Mouse (Mus musculus) neural tube, embryonic 11.5 days (tissue): ENCODE data around the gene Taok3. TPM values are rescaled to one million over a fixed set of nuclear protein-coding genes. Genes with fewer than 3 reads are reported as not detected.

Source experiments
- ATAC-seq: fragments of 200-750 bp; cut with Nextera tagmentation; 2 replicates; pipeline ENCODE4 v1.8.0; 2017; ENCODE audit warnings: moderate number of reproducible peaks, mild to moderate bottlenecking, moderate TSS enrichment, moderate library complexity; ENCODE audit not compliant: insufficient read depth, low FRiP score, low TSS enrichment
- DNase-seq: peaks from one replicate; pipeline ENCODE4 v3.0.0-alpha.2; 2015; ENCODE audit warnings: low spot score
- H3K27ac ChIP-seq: fragments of 300-500 bp; sonication (generic); 2 replicates; pipeline ENCODE4 v1.5.1; 2014; ENCODE audit warnings: low read depth, mild to moderate bottlenecking, low read length
- H3K27me3 ChIP-seq: fragments of 300-500 bp; sonication (generic); 2 replicates; pipeline ENCODE4 v1.6.1; 2014; ENCODE audit warnings: mild to moderate bottlenecking, low read length, mixed read lengths; ENCODE audit not compliant: control insufficient read depth, insufficient read depth
- H3K36me3 ChIP-seq: fragments of 300-500 bp; sonication (generic); 2 replicates; pipeline ENCODE4 v1.6.1; 2014; ENCODE audit warnings: mild to moderate bottlenecking, low read length, moderate library complexity, mixed read lengths; ENCODE audit not compliant: control insufficient read depth, insufficient read depth
- H3K4me1 ChIP-seq: fragments of 300-500 bp; sonication (generic); 2 replicates; pipeline ENCODE4 v1.6.1; 2014; ENCODE audit warnings: low read length, mixed read lengths; ENCODE audit not compliant: control insufficient read depth, insufficient read depth
- H3K4me2 ChIP-seq: fragments of 300-500 bp; sonication (generic); 2 replicates; pipeline ENCODE4 v1.6.1; 2014; ENCODE audit warnings: low read depth, mild to moderate bottlenecking, moderate library complexity
- H3K4me3 ChIP-seq: fragments of 300-500 bp; sonication (generic); 2 replicates; pipeline ENCODE4 v1.5.1; 2014; ENCODE audit warnings: low read depth, low read length
- H3K9ac ChIP-seq: fragments of 300-500 bp; sonication (generic); 2 replicates; pipeline ENCODE4 v1.6.1; 2014; ENCODE audit warnings: mild to moderate bottlenecking, low read length
- H3K9me3 ChIP-seq: fragments of 300-500 bp; sonication (generic); 2 replicates; pipeline ENCODE4 v1.6.1; 2016; ENCODE audit warnings: low read length; ENCODE audit not compliant: control insufficient read depth
- WGBS: fragments of 180-500 bp; shearing (Covaris S2); extraction: QIAGEN DNeasy Blood & Tissue Kit; methylation state at CpG from one replicate; pipeline ENCODE4 v1.1.7; 2014; 5-methylcytosine and 5-hydroxymethylcytosine counted together
- polyA plus RNA-seq: library from polyadenylated mRNA; unstranded; fragments of >200 nt; fragmentation: Nextera tagmentation; extraction: Ambion mirVana; gene quantifications from 2 replicates; pipeline ENCODE4 v1.2.1, GENCODE M21; 2014

Taok3 gene
- polyA plus RNA-seq, 1 experiment from 2014 or later = 20.3 TPM

GRCm38 (mm10) chr5:117114581-117115192, 5.2 kb upstream of the Taok3 start:
- no peaks in the 10 kb centered on the region for H3K9me3 ChIP-seq
- DNase-seq = peak; percentile 15

DNA sequence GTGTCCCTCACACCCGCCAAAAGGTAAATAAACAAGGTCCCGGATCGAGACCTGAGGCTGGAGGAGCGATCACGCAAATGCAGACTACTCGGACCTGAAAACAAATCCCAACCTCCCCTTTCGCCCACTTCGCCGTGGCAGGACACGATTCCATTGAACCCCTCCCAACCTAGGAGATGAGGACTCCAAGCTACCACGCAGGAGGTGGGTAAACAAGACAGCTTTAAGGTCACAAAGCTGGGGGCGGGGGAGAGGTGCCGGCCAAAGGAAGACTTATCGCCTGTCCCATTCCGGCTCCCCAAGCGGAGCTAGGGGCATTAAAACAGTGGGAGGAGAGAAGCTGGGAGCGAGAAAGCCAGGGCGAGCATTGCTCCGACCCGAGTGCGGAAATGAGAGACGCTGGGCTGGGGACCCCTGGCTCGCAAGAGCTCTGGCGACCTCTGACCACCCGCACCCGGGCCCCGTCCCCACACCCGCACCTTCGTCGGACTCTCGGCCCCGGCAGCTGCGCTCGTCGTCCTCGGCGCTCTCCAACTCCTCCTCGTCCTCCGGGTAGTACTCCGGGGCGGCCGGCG, 4.6 kb upstream of the Taok3 start:
- no peaks in the 10 kb centered on the region for H3K27me3 ChIP-seq
- H3K36me3 ChIP-seq = peaks cover 10% of the 10 kb centered on the region
- H3K4me2 ChIP-seq = peak overlapping the region; percentile 80
- peak overlapping the region; percentile 85 for H3K4me3 ChIP-seq
- 0 out of 2 replicates have a peak overlapping the region, but pooled peaks have one; percentile 68 for H3K27ac ChIP-seq
- WGBS = under 1% methylated on average over 39 of the region's 43 CpGs
- peak; percentile 29 for ATAC-seq
- H3K9me3 ChIP-seq = no peaks in the 10 kb centered on the region
- DNase-seq = peak; percentile 51
- H3K4me1 ChIP-seq = no peaks in the 10 kb centered on the region
- peak overlapping the region; percentile 83 for H3K9ac ChIP-seq

More at GRCm38 (mm10) chr5:117114581-117115192, 5.2 kb upstream of the Taok3 start:
- H3K36me3 ChIP-seq = peaks cover 10% of the 10 kb centered on the region
- peak overlapping the region; percentile 85 for H3K4me3 ChIP-seq
- 5% methylated on average over 16 of the region's 16 CpGs for WGBS
- no peak overlapping the region for H3K27ac ChIP-seq
- ATAC-seq = no peak
- H3K27me3 ChIP-seq = no peaks in the 10 kb centered on the region
- H3K4me2 ChIP-seq = peak overlapping the region; percentile 80
- H3K4me1 ChIP-seq = no peaks in the 10 kb centered on the region
- H3K9ac ChIP-seq = peak overlapping the region; percentile 83

DNA sequence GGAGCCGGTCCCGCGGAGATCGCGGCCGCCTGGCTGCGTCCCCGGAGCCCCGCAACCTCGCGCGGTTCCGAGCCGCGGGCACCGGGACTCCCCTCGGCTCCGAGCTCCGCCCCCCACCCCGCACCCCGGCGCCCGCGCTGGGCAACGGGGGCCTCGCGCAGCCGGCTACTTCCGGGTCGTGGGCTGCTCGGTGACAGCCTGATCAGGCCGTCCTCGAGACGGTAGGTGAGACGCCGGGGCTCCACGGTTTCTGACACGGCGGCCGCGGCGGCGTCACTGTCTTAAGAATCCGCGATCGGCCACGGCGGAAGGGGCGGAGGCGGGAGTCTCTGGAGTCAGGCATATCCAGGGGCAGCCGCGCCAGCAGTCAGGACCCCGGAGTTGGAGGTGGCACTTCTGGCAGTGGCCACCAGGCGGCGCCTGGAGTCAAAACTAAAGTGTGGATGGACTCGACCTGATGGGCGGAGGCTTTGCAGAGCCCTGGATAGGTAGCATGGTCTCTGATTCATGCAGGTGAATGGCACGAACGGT, 4.0 kb upstream of the Taok3 start, which contains the start of gene Suds3:
Gene Suds3, minus strand, starts transcription at position 278 of the 531 bp plus-strand sequence.
- Histone ChIP-seq H3K4me1 (peaks cover 5% of the 10 kb centered on the region), H3K9me3 (no peaks in the 10 kb centered on the region), H3K27ac (0 out of 2 replicates have a peak within 1 kb of the TSS, but pooled peaks have one; percentile 68), H3K4me3 (peak within 1 kb of the TSS; percentile 85), H3K9ac (peak within 1 kb of the TSS; percentile 83), H3K27me3 (no peaks in the 10 kb centered on the region), H3K36me3 (peaks cover 10% of the 10 kb centered on the region), H3K4me2 (peak within 1 kb of the TSS; percentile 80)
- DNase-seq (peak; percentile 91), ATAC-seq (peak; percentile 78)
- under 1% methylated on average over 58 of the region's 59 CpGs for WGBS

- Histone ChIP-seq H3K27ac (no peak overlapping the region), H3K9ac (no peak overlapping the region), H3K9me3 (no peaks in the 10 kb centered on the region), H3K36me3 (peaks cover 4% of the 10 kb centered on the region; the same call in 1 of the 2 replicates), H3K4me2 (no peak overlapping the region), H3K4me1 (peaks cover 7% of the 10 kb centered on the region), H3K4me3 (no peak overlapping the region), H3K27me3 (peaks cover 1% of the 10 kb centered on the region; the same call in 1 of the 2 replicates)
- ATAC-seq = no peak
- DNase-seq = no peak
- WGBS = 62% methylated on average over 2 of the region's 2 CpGs
Measured at GRCm38 (mm10) chr5:117116660-117117059, 3.3 kb upstream of the Taok3 start.

DNA sequence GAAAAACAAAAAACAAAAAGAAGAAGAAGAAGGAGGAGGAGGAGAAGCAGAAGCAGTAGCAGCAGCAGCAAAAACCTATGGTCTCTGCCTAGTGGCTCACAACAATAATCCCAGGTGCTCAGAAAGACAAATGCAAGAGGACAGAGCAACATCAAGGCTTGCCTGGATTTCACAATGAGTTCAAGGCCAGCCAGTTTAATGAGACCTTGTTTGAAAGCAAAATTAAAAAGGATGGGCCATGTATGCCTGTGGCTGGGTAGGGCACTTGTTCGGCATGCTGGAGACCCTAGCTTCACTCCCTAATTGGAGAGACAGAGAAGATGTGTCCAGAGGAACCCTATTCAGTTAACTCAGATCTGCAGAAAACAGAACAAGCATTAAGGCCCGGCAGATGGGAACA, 2.7 kb upstream of the Taok3 start:
- 0 out of 2 replicates have a peak, but pooled peaks cover 3% of the 10 kb centered on the region for H3K36me3 ChIP-seq
- DNase-seq = no peak
- peaks cover 7% of the 10 kb centered on the region for H3K4me1 ChIP-seq
- H3K4me2 ChIP-seq = no peak overlapping the region
- H3K9me3 ChIP-seq = no peaks in the 10 kb centered on the region
- H3K27ac ChIP-seq = no peak overlapping the region
- WGBS = 82% methylated on average over 2 of the region's 2 CpGs
- no peak overlapping the region for H3K4me3 ChIP-seq
- no peak overlapping the region for H3K9ac ChIP-seq
- no peak for ATAC-seq
- H3K27me3 ChIP-seq = peaks cover 3% of the 10 kb centered on the region; the same call in 1 of the 2 replicates

GRCm38 (mm10) chr5:117117716-117118115, 2.2 kb upstream of the Taok3 start:
- Histone ChIP-seq H3K27ac (no peak overlapping the region), H3K36me3 (no peaks in the 10 kb centered on the region), H3K4me3 (no peak overlapping the region), H3K9ac (no peak overlapping the region), H3K4me1 (peaks cover 7% of the 10 kb centered on the region), H3K4me2 (no peak overlapping the region), H3K9me3 (no peaks in the 10 kb centered on the region), H3K27me3 (peaks cover 3% of the 10 kb centered on the region; the same call in 1 of the 2 replicates)
- WGBS = 79% methylated on average over 7 of the region's 7 CpGs
- no peak for DNase-seq
- ATAC-seq = no peak

DNA sequence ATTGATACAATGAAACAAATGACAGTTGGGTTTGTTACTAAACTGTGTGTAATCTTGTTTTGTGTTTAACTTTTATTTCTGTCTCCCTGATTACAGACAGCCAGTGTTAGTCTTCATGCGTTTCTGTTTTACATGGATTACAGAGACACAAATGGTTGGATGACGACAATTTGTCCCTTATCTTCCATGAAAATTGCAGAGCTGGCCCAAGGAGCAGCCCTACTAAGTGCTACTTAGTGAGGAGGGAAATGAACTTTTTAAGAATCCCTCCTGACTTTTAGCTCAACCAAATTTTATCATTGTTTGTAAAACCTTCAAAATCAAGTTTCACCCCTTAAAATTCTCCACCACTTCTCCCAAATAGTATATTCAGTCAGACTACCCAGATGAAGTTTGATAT, 1.7 kb upstream of the Taok3 start:
- WGBS = 92% methylated on average over 2 of the region's 2 CpGs
- no peak overlapping the region for H3K27ac ChIP-seq

GRCm38 (mm10) chr5:117118850-117119249, 1.1 kb upstream of the Taok3 start:
- no peaks in the 10 kb centered on the region for H3K9me3 ChIP-seq
- no peaks in the 10 kb centered on the region for H3K36me3 ChIP-seq
- H3K4me3 ChIP-seq = no peak overlapping the region
- DNase-seq (no peak), ATAC-seq (no peak)
- WGBS = 68% methylated on average over 8 of the region's 8 CpGs
- H3K4me2 ChIP-seq = peak overlapping the region; percentile 61; the same call in 1 of the 2 replicates
- H3K27me3 ChIP-seq = peaks cover 3% of the 10 kb centered on the region; the same call in 1 of the 2 replicates
- H3K9ac ChIP-seq = no peak overlapping the region
- H3K27ac ChIP-seq = no peak overlapping the region
- peaks cover 7% of the 10 kb centered on the region for H3K4me1 ChIP-seq

More for the DNA sequence above, 1.7 kb upstream of the Taok3 start:
- no peaks in the 10 kb centered on the region for H3K9me3 ChIP-seq
- no peak overlapping the region for H3K9ac ChIP-seq
- no peak for ATAC-seq
- DNase-seq = no peak
- no peak overlapping the region for H3K4me2 ChIP-seq
- peaks cover 3% of the 10 kb centered on the region; the same call in 1 of the 2 replicates for H3K27me3 ChIP-seq
- H3K4me3 ChIP-seq = no peak overlapping the region
- H3K4me1 ChIP-seq = peaks cover 7% of the 10 kb centered on the region
- H3K36me3 ChIP-seq = no peaks in the 10 kb centered on the region
